Mouse (Mus musculus): ENCODE data around the gene Nfasc. TPM values are rescaled to one million over a fixed set of nuclear protein-coding genes. Genes with fewer than 3 reads are reported as not detected.

Nfasc gene
- polyA plus RNA-seq, 1 experiment from 2014 or later = 0.45 TPM

DNA sequence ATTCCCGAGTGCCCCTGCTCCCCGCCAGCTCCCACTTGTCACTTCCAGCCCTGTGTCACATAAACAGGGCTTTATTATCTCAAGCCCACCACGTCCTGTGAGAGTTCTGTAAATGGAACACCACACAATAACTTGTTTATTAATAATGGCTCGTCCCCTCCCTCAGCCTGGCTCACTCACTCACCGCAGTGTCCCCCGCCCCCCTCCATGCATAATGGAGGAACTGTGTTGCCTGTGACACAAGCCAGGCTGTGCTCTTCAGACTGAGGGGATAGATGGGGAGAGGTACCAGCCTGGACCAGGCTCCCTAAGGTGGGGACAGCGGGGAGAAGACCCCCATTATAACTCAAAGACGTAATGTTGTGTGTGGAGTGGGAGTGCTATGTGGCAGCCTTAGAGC lies 34.3 kb downstream of the Nfasc start:
- H3K4me3 ChIP-seq (ENCODE audit: low read length) = no peak overlapping the region
- H3K9ac ChIP-seq (replicated peaks; ENCODE audit: low read length) = no peak overlapping the region
- H3K4me1 ChIP-seq (ENCODE audit: insufficient read depth, low read length) = 0 out of 2 replicates have a peak, but pooled peaks cover 2% of the 10 kb centered on the region
- H3K36me3 ChIP-seq (ENCODE audit: insufficient read depth, low read length) = no peaks in the 10 kb centered on the region
- ATAC-seq (ENCODE audit: low FRiP score, low TSS enrichment) = no peak
- H3K27me3 ChIP-seq (ENCODE audit: insufficient read depth, low read length) = no peaks in the 10 kb centered on the region
- no peak overlapping the region for H3K4me2 ChIP-seq (replicated peaks; ENCODE audit: low read depth, low read length)
- no peak overlapping the region for H3K27ac ChIP-seq (ENCODE audit: low read length)
- 55% methylated on average over 8 of the region's 8 CpGs for WGBS
- no peaks in the 10 kb centered on the region for H3K9me3 ChIP-seq (ENCODE audit: low read length)

DNA sequence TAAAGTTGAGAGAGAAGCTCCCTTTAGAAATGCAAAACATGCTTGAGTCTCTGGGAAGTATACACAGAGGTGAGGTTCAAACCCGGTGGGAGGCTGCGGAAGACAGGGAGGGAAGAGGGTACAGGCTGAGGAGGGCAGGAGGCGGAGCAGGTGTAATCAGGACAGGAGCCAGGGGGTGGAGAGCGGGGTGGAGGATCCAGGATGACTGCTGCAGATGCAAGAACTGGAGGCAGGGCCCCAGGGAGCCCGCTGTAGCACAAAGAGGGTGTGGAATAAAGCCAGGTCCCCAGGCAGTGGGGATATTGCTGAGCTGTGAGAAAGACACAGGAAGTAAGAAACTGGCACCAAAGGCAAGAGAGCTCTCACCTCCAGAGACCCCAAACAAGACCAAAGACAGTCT lies 38.1 kb downstream of the Nfasc start:
- no peaks in the 10 kb centered on the region for H3K9me3 ChIP-seq (ENCODE audit: low read length)
- WGBS = 13% methylated on average over 5 of the region's 5 CpGs
- H3K9ac ChIP-seq (replicated peaks; ENCODE audit: low read length) = no peak overlapping the region
- H3K4me2 ChIP-seq (replicated peaks; ENCODE audit: low read depth, low read length) = 0 out of 2 replicates have a peak overlapping the region, but pooled peaks have one; percentile 7
- no peaks in the 10 kb centered on the region for H3K36me3 ChIP-seq (ENCODE audit: insufficient read depth, low read length)
- no peak for ATAC-seq (ENCODE audit: low FRiP score, low TSS enrichment)
- H3K4me3 ChIP-seq (ENCODE audit: low read length) = no peak overlapping the region
- H3K4me1 ChIP-seq (ENCODE audit: insufficient read depth, low read length) = 0 out of 2 replicates have a peak, but pooled peaks cover 2% of the 10 kb centered on the region
- H3K27me3 ChIP-seq (ENCODE audit: insufficient read depth, low read length) = no peaks in the 10 kb centered on the region
- no peak overlapping the region for H3K27ac ChIP-seq (ENCODE audit: low read length)

DNA sequence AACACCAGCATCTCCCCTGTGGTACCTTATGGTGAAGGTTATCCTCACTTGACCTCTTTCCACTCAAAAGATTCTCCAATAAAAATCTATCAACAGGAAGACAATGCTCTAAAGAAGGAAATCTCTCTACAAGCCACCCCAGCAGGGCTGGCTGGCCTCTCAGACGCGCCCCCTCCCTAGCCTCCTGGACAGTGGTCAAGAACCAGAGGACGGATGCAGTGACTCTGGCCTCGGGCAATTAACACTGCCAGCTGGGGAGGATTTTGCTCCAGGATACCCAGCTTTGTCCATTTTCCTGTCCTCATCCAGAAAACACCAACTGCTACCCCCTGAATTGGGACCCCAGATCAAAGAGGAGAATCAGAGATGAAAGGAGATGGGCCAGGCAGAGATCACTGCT lies 44.7 kb downstream of the Nfasc start:
- H3K4me3 ChIP-seq (ENCODE audit: low read length) = no peak overlapping the region

DNA sequence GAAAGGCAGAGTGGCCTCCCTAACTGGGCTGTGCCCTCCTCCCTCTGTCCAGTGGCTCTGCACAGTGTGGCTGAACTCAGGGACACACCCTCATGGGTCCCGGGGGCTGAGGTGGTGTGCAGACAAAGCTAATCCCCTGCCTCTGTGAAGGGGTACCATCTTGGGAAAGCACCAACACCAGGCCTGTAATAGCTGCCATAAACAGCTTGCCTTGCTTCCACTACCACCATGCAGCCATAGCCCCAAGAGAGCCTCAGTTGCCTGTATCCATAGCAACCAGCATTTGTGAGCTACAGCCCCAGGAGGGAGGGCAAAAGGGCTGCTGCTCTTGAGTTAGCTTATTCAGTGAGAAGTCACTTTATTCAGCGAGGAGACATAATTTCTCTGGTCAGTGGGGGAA lies 45.4 kb downstream of the Nfasc start:
- H3K36me3 ChIP-seq (ENCODE audit: insufficient read depth, low read length) = no peaks in the 10 kb centered on the region
- no peak overlapping the region for H3K27ac ChIP-seq (ENCODE audit: low read length)
- H3K4me1 ChIP-seq (ENCODE audit: insufficient read depth, low read length) = no peaks in the 10 kb centered on the region
- no peak overlapping the region for H3K4me2 ChIP-seq (replicated peaks; ENCODE audit: low read depth, low read length)
- no peak overlapping the region for H3K4me3 ChIP-seq (ENCODE audit: low read length)
- no peak for ATAC-seq (ENCODE audit: low FRiP score, low TSS enrichment)
- WGBS = 4% methylated on average over 2 of the region's 2 CpGs
- H3K27me3 ChIP-seq (ENCODE audit: insufficient read depth, low read length) = no peaks in the 10 kb centered on the region
- H3K9me3 ChIP-seq (ENCODE audit: low read length) = no peaks in the 10 kb centered on the region
- H3K9ac ChIP-seq (replicated peaks; ENCODE audit: low read length) = no peak overlapping the region

More for the DNA sequence above, 44.7 kb downstream of the Nfasc start:
- no peak for ATAC-seq (ENCODE audit: low FRiP score, low TSS enrichment)
- Histone ChIP-seq H3K27me3 (ENCODE audit: insufficient read depth, low read length) (no peaks in the 10 kb centered on the region), H3K9me3 (ENCODE audit: low read length) (no peaks in the 10 kb centered on the region), H3K9ac (replicated peaks; ENCODE audit: low read length) (no peak overlapping the region), H3K4me2 (replicated peaks; ENCODE audit: low read depth, low read length) (no peak overlapping the region), H3K27ac (ENCODE audit: low read length) (no peak overlapping the region), H3K36me3 (ENCODE audit: insufficient read depth, low read length) (no peaks in the 10 kb centered on the region), H3K4me1 (ENCODE audit: insufficient read depth, low read length) (no peaks in the 10 kb centered on the region)
- 53% methylated on average over 4 of the region's 4 CpGs for WGBS

DNA sequence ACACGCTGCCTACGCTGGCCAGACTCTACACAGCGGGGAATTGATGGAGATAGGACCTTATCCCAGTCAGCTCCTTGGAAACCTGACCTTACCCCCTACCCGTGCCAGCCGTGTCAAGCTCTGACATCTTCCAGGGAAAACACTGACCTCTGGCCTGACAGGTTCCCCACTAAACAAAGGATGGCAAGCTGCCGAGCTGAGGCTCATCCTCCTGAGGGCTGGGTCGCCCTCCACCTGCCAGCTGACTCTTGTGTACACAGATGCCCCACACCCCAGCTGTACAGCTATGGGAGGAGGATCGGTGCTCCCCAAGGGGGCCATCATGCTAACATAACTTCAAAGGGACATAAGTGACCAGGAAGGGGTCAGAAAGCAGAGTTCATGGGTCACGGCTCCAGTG lies 47.6 kb downstream of the Nfasc start:
- ATAC-seq (ENCODE audit: low FRiP score, low TSS enrichment) = no peak
- H3K9me3 ChIP-seq (ENCODE audit: low read length) = no peaks in the 10 kb centered on the region
- H3K9ac ChIP-seq (replicated peaks; ENCODE audit: low read length) = no peak overlapping the region
- no peak overlapping the region for H3K4me2 ChIP-seq (replicated peaks; ENCODE audit: low read depth, low read length)
- no peaks in the 10 kb centered on the region for H3K4me1 ChIP-seq (ENCODE audit: insufficient read depth, low read length)
- no peaks in the 10 kb centered on the region for H3K27me3 ChIP-seq (ENCODE audit: insufficient read depth, low read length)
- H3K36me3 ChIP-seq (ENCODE audit: insufficient read depth, low read length) = no peaks in the 10 kb centered on the region
- 26% methylated on average over 9 of the region's 9 CpGs for WGBS
- H3K27ac ChIP-seq (ENCODE audit: low read length) = no peak overlapping the region
- no peak overlapping the region for H3K4me3 ChIP-seq (ENCODE audit: low read length)

DNA sequence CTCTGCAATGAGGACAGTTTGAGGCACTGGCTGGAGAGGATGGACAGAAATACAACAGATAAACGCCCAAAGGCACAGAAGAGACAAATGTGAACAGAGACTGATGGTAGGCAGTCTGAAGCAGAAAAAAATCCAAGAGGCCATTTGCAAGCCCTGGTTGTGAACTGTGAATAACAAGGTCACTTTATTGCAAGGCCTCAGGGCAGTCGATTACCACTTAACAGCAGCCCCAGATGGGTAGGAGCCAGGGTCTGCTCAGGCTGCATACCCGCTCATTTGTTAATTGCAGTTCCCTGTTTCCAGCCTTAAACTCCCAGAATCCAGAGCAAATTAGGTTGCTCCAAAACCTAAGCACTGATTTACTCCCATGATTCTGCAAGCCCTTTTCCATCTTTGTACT lies 52.4 kb downstream of the Nfasc start:
- H3K4me3 ChIP-seq (ENCODE audit: low read length) = no peak overlapping the region
- H3K27me3 ChIP-seq (ENCODE audit: insufficient read depth, low read length) = no peaks in the 10 kb centered on the region
- H3K4me2 ChIP-seq (replicated peaks; ENCODE audit: low read depth, low read length) = no peak overlapping the region
- H3K9ac ChIP-seq (replicated peaks; ENCODE audit: low read length) = no peak overlapping the region
- no peak overlapping the region for H3K27ac ChIP-seq (ENCODE audit: low read length)
- ATAC-seq (ENCODE audit: low FRiP score, low TSS enrichment) = no peak
- no peaks in the 10 kb centered on the region for H3K4me1 ChIP-seq (ENCODE audit: insufficient read depth, low read length)
- H3K9me3 ChIP-seq (ENCODE audit: low read length) = no peaks in the 10 kb centered on the region
- WGBS = 38% methylated on average over 3 of the region's 3 CpGs
- no peaks in the 10 kb centered on the region for H3K36me3 ChIP-seq (ENCODE audit: insufficient read depth, low read length)

DNA sequence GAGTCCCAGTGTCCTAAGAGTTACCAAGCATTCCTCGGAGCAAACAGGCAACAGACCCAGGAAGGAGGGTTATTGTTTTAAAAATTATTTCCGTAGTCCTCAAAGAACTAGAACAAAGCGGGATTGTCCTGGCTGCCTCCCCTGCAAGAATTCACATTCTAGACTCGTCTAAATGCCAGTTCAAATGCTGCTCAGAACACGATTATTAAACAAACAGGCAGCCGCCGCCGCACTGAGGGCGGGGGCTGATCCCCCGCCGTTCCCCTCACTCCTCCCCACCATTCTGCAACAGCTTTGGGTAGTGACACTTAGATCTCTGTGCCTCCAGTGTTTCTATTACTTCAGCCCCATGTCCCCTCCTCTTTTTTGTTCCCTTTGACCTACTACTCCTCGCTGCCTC lies 62.7 kb downstream of the Nfasc start:
- H3K27ac ChIP-seq (ENCODE audit: low read length) = no peak overlapping the region
- no peak overlapping the region for H3K9ac ChIP-seq (replicated peaks; ENCODE audit: low read length)
- H3K27me3 ChIP-seq (ENCODE audit: insufficient read depth, low read length) = no peaks in the 10 kb centered on the region
- no peak for ATAC-seq (ENCODE audit: low FRiP score, low TSS enrichment)
- no peak overlapping the region for H3K4me3 ChIP-seq (ENCODE audit: low read length)
- H3K4me2 ChIP-seq (replicated peaks; ENCODE audit: low read depth, low read length) = no peak overlapping the region
- WGBS = 69% methylated on average over 12 of the region's 12 CpGs
- H3K4me1 ChIP-seq (ENCODE audit: insufficient read depth, low read length) = no peaks in the 10 kb centered on the region
- H3K36me3 ChIP-seq (ENCODE audit: insufficient read depth, low read length) = no peaks in the 10 kb centered on the region
- H3K9me3 ChIP-seq (ENCODE audit: low read length) = no peaks in the 10 kb centered on the region

DNA sequence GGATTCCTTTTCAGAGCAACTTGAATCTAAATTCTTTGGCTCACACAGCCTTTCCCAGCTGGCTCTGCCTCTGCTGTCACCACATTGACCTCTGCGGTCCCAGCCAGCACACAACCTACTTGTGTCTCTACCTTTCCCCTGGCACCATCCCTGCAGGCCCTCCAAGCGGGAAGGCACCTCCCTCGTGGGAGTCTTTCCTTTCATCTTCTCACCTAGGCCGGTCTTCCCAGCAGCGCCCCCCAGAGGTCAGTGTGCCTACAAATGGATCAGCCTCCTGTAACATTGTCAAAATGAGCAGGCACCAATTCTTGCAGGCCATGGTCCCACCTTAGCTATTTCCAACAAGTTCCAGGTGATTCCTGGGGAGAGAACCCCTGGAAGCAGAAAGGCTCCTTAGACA lies 63.5 kb downstream of the Nfasc start:
- Histone ChIP-seq H3K36me3 (ENCODE audit: insufficient read depth, low read length) (no peaks in the 10 kb centered on the region), H3K9me3 (ENCODE audit: low read length) (no peaks in the 10 kb centered on the region), H3K27me3 (ENCODE audit: insufficient read depth, low read length) (no peaks in the 10 kb centered on the region), H3K4me2 (replicated peaks; ENCODE audit: low read depth, low read length) (no peak overlapping the region), H3K4me3 (ENCODE audit: low read length) (no peak overlapping the region), H3K4me1 (ENCODE audit: insufficient read depth, low read length) (no peaks in the 10 kb centered on the region), H3K27ac (ENCODE audit: low read length) (no peak overlapping the region), H3K9ac (replicated peaks; ENCODE audit: low read length) (no peak overlapping the region)
- WGBS = 51% methylated on average over 5 of the region's 5 CpGs
- no peak for ATAC-seq (ENCODE audit: low FRiP score, low TSS enrichment)

DNA sequence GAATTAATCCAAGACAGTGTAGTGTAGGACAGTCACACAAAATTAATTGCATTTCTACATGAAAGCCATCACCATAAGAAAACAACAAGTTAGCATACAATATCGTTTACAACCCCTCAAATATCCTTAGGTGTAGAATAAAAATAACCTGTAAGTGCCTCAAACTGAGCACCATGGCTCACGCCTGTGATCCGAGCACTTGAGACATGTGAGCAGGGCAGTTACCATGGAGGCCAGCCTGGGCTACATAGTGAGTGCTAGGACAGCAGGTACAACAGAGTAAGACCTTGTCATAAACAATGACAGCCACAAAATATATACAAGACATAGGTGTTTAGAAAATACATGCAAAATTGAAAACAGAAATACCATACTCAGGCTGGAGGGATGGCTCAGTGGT lies 68.9 kb downstream of the Nfasc start:
- Histone ChIP-seq H3K9ac (replicated peaks; ENCODE audit: low read length) (no peak overlapping the region), H3K27ac (ENCODE audit: low read length) (no peak overlapping the region), H3K4me2 (replicated peaks; ENCODE audit: low read depth, low read length) (no peak overlapping the region), H3K36me3 (ENCODE audit: insufficient read depth, low read length) (no peaks in the 10 kb centered on the region), H3K4me1 (ENCODE audit: insufficient read depth, low read length) (no peaks in the 10 kb centered on the region), H3K27me3 (ENCODE audit: insufficient read depth, low read length) (0 out of 2 replicates have a peak, but pooled peaks cover 4% of the 10 kb centered on the region), H3K4me3 (ENCODE audit: low read length) (no peak overlapping the region), H3K9me3 (ENCODE audit: low read length) (no peaks in the 10 kb centered on the region)
- ATAC-seq (ENCODE audit: low FRiP score, low TSS enrichment) = no peak
- 85% methylated on average over 3 of the region's 3 CpGs for WGBS

DNA sequence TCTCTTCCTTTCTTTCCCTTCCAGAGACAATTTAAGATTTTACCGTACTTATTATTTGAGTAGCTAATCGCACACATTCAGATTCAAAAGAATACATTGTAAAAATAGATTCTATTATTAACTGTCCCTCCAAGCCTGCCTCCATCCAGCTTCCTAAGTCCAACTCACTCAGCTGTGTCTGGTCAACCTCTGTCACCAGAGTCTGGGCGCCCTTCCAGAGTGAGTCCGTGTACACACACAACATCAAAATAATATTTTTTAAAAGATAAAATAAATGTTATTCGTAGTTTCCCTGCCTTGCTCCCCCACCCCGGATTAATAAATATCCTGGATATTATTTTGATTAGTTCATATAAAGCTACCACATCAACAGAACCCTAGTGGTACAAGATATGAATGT lies 72.4 kb downstream of the Nfasc start:
- Histone ChIP-seq H3K9ac (replicated peaks; ENCODE audit: low read length) (no peak overlapping the region), H3K4me2 (replicated peaks; ENCODE audit: low read depth, low read length) (no peak overlapping the region), H3K27ac (ENCODE audit: low read length) (no peak overlapping the region), H3K9me3 (ENCODE audit: low read length) (no peaks in the 10 kb centered on the region), H3K4me1 (ENCODE audit: insufficient read depth, low read length) (no peaks in the 10 kb centered on the region), H3K27me3 (ENCODE audit: insufficient read depth, low read length) (0 out of 2 replicates have a peak, but pooled peaks cover 4% of the 10 kb centered on the region), H3K4me3 (ENCODE audit: low read length) (no peak overlapping the region), H3K36me3 (ENCODE audit: insufficient read depth, low read length) (no peaks in the 10 kb centered on the region)
- no peak for ATAC-seq (ENCODE audit: low FRiP score, low TSS enrichment)
- 74% methylated on average over 6 of the region's 6 CpGs for WGBS

DNA sequence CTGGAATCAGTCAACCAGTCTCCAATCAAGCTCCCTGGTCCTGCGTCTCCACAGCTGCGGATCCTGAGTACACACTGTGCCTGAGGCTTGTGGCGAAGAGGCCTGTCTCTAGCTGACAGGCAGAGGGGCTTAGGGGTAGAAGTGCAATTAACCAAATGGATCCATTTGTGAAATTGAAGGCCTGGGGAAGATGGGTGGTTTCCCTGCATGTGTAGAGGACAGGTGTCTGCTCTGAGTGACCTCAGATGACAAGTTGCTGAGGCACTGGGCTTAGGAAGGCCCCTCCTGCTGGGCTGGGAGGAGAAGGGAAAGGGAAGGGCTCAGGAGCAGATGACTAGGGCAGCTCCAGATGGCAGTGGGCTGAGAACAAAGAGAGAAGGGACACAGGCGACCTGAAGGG lies 81.2 kb downstream of the Nfasc start:
- no peak for ATAC-seq (ENCODE audit: low FRiP score, low TSS enrichment)
- no peak overlapping the region for H3K4me2 ChIP-seq (replicated peaks; ENCODE audit: low read depth, low read length)
- H3K4me1 ChIP-seq (ENCODE audit: insufficient read depth, low read length) = no peaks in the 10 kb centered on the region
- 30% methylated on average over 4 of the region's 4 CpGs for WGBS
- H3K27ac ChIP-seq (ENCODE audit: low read length) = no peak overlapping the region
- no peaks in the 10 kb centered on the region for H3K9me3 ChIP-seq (ENCODE audit: low read length)
- H3K36me3 ChIP-seq (ENCODE audit: insufficient read depth, low read length) = no peaks in the 10 kb centered on the region
- no peaks in the 10 kb centered on the region for H3K27me3 ChIP-seq (ENCODE audit: insufficient read depth, low read length)
- H3K4me3 ChIP-seq (ENCODE audit: low read length) = no peak overlapping the region
- no peak overlapping the region for H3K9ac ChIP-seq (replicated peaks; ENCODE audit: low read length)

Data from kidney, embryonic 16.5 days (tissue).